Mouse (Mus musculus) heart, adult 18-20 months (tissue): ENCODE measurements around the gene Slc30a5. TPM values are rescaled to one million over a fixed set of nuclear protein-coding genes. Genes with fewer than 3 reads are reported as not detected.
A peak's percentile ranks its signal among the peaks of the same experiment; 100 is the strongest.
"Not testable (repeated sequence)": the region's sequence is repeated elsewhere in the genome, so short reads cannot be mapped to it uniquely, and the experiment has no call there.

ENCODE experiments used
- DNase-seq, 2 experiments: peaks; one replicate each; pipeline ENCODE4 v3.0.0; 2021 to 2022; ENCODE audit warnings: mixed read lengths in 1 of 2
- long read RNA-seq, 2 experiments: library from polyadenylated mRNA; stranded (forward); transcript quantifications; one replicate each; pipeline ENCODE4 v2.0.0; 2021
- total RNA-seq, 2 experiments: library from RNA; stranded (reverse); gene quantifications; 2 replicates each; pipeline ENCODE4 v1.2.3; 2021

Gene Slc30a5
- total RNA-seq = 10 to 100 TPM; 20.1 to 21.8 TPM
- long read RNA-seq, experiment 1, transcript Slc30a5-201 (16 exons, 3,179 nt) = major isoform, 12 of 18 reads
- long read RNA-seq, experiment 1, partial matches to known transcripts = 4 of 18 reads
- long read RNA-seq, experiment 1, other reads (novel, unspliced or antisense) = 1 of 18 reads
- long read RNA-seq, experiment 2, transcript Slc30a5-201 (16 exons, 3,179 nt) = major isoform, 9 of 10 reads
- long read RNA-seq, experiment 2, partial matches to known transcripts = 1 of 10 reads
- long read RNA-seq, experiment 2, other reads (novel, unspliced or antisense) = 0 of 10 reads

GRCm38 (mm10) chr13:100832741-100833639, at the start of gene Slc30a5:
TSS of gene Slc30a5 (minus strand) at chr13:100833427.
- peak; percentile 99 for DNase-seq

- no peak for DNase-seq
Measured at GRCm38 (mm10) chr13:100881944-100882343, 48.7 kb upstream of the Slc30a5 start.

- DNase-seq = no peak
Measured at GRCm38 (mm10) chr13:100879806-100880205, 46.6 kb upstream of the Slc30a5 start.

- DNase-seq = no peak
Measured at GRCm38 (mm10) chr13:100879326-100879725, 46.1 kb upstream of the Slc30a5 start.

- DNase-seq = no peak
Measured at GRCm38 (mm10) chr13:100878264-100878663, 45.0 kb upstream of the Slc30a5 start.

- DNase-seq = no peak
Measured at GRCm38 (mm10) chr13:100877703-100878102, 44.5 kb upstream of the Slc30a5 start.

- no peak for DNase-seq
Measured at GRCm38 (mm10) chr13:100875103-100875502, 41.9 kb upstream of the Slc30a5 start.

GRCm38 (mm10) chr13:100874588-100874987, 41.4 kb upstream of the Slc30a5 start:
- no peak for DNase-seq

GRCm38 (mm10) chr13:100873530-100873929, 40.3 kb upstream of the Slc30a5 start:
- DNase-seq = no peak

GRCm38 (mm10) chr13:100871445-100872171, 38.4 kb upstream of the Slc30a5 start:
- no peak for DNase-seq

GRCm38 (mm10) chr13:100869813-100870212, 36.6 kb upstream of the Slc30a5 start:
- DNase-seq = no peak

GRCm38 (mm10) chr13:100866311-100866710, 33.1 kb upstream of the Slc30a5 start:
- no peak for DNase-seq

- no peak for DNase-seq
Measured at GRCm38 (mm10) chr13:100865744-100866143, 32.5 kb upstream of the Slc30a5 start.

GRCm38 (mm10) chr13:100863914-100864313, 30.7 kb upstream of the Slc30a5 start:
- not testable (repeated sequence) for DNase-seq

GRCm38 (mm10) chr13:100859117-100859516, 25.9 kb upstream of the Slc30a5 start:
- peak in 1 of 2 experiments; percentile 44 for DNase-seq

- DNase-seq = peak; percentile 19 to 67
Measured at GRCm38 (mm10) chr13:100854174-100854573, 20.9 kb upstream of the Slc30a5 start.

GRCm38 (mm10) chr13:100853120-100853519, 19.9 kb upstream of the Slc30a5 start:
- DNase-seq = no peak

- DNase-seq = no peak
Measured at GRCm38 (mm10) chr13:100849137-100849536, 15.9 kb upstream of the Slc30a5 start.

- DNase-seq = peak; percentile 22 to 25
Measured at GRCm38 (mm10) chr13:100846891-100847579, 13.8 kb upstream of the Slc30a5 start.

- DNase-seq = no peak
Measured at GRCm38 (mm10) chr13:100846254-100846653, 13.0 kb upstream of the Slc30a5 start.

GRCm38 (mm10) chr13:100843944-100844343, 10.7 kb upstream of the Slc30a5 start:
- DNase-seq = no peak
